Comparison of ENCODE assay signal across 7 mouse cellular contexts in genomic region chr3:57470326-57470725, GRCm38 (mm10). TPM values are rescaled to one million over a fixed set of nuclear protein-coding genes. Genes with fewer than 3 reads are reported as not detected.
DNase-seq lines count a peak whose midpoint lies in the region; ATAC-seq and TF ChIP-seq lines count a peak whose summit lies in the region.

No protein-coding gene starts in this region.

- ATAC-seq in hindbrain, embryonic 12.5 days (ENCODE audit: low FRiP score) = 0 out of 2 replicates have a peak, but pooled peaks have one; percentile 18
- 0 out of 2 replicates have a peak, but pooled peaks have one; percentile 29 for ATAC-seq in midbrain, postnatal 0 days (ENCODE audit: low FRiP score)

- peak; percentile 75 for TF ChIP-seq CTCF in midbrain, postnatal 0 days (IDR thresholded peaks at IDR 0.05)
- TF ChIP-seq CTCF in thymus, adult 2 months (IDR thresholded peaks at IDR 0.05; ENCODE audit: borderline replicate concordance, control insufficient read depth, extremely low read depth, insufficient read depth, low read length, poor library complexity) = no peak

- no peak overlapping the region; the same call in 1 of the 2 replicates for H3K27ac ChIP-seq in hindbrain, embryonic 12.5 days
- H3K27ac ChIP-seq in midbrain, postnatal 0 days (ENCODE audit: low read depth, low read length) = no peak overlapping the region; the same call in 1 of the 2 replicates
- H3K27ac ChIP-seq in thymus, adult 2 months (ENCODE audit: control insufficient read depth, insufficient read depth, low read length) = no peak overlapping the region

- intact Hi-C loops in left cerebral cortex, postnatal 4 days (cut with DNase I) = no loop called here

- peak; percentile 75 for DNase-seq in R1 (ENCODE audit: low read depth, low spot score)
- DNase-seq in cerebellum, adult 9-11 months = peak; percentile 8
- DNase-seq in gastrocnemius, adult 18-20 months (ENCODE audit: low spot score) = peak; percentile 73
- DNase-seq in left cerebral cortex, postnatal 4 days = peak; percentile 31
- peak; percentile 75 for DNase-seq in midbrain, postnatal 0 days (ENCODE audit: low spot score)
- no peak for DNase-seq in thymus, adult 2 months

- WGBS in hindbrain, embryonic 12.5 days = 20% methylated on average over 5 of the region's 5 CpGs
- WGBS in midbrain, postnatal 0 days = 20% methylated on average over 5 of the region's 5 CpGs
- 33% methylated on average over 5 of the region's 5 CpGs for WGBS in thymus, adult 2 months

- no peaks in the 10 kb centered on the region for H3K27me3 ChIP-seq in hindbrain, embryonic 12.5 days
- no peaks in the 10 kb centered on the region for H3K27me3 ChIP-seq in midbrain, postnatal 0 days (ENCODE audit: insufficient read depth, low read length)
- H3K27me3 ChIP-seq in thymus, adult 2 months (ENCODE audit: control insufficient read depth, insufficient read depth, low read length) = no peaks in the 10 kb centered on the region

- H3K4me2 ChIP-seq in hindbrain, embryonic 12.5 days (replicated peaks) = no peak overlapping the region
- H3K4me2 ChIP-seq in midbrain, postnatal 0 days (ENCODE audit: low read depth, low read length, poor library complexity, severe bottlenecking) = peak overlapping the region; percentile 43; the same call in 1 of the 2 replicates

- no peaks in the 10 kb centered on the region for H3K36me3 ChIP-seq in hindbrain, embryonic 12.5 days
- no peaks in the 10 kb centered on the region for H3K36me3 ChIP-seq in midbrain, postnatal 0 days (ENCODE audit: insufficient read depth, low read length)
- no peaks in the 10 kb centered on the region for H3K36me3 ChIP-seq in thymus, adult 2 months (ENCODE audit: control insufficient read depth, insufficient read depth, low read length)

- no peak overlapping the region for H3K9ac ChIP-seq in hindbrain, embryonic 12.5 days
- no peak overlapping the region for H3K9ac ChIP-seq in midbrain, postnatal 0 days (replicated peaks; ENCODE audit: low read length, poor library complexity, severe bottlenecking)

- no peak for TF ChIP-seq POLR2A in thymus, adult 2 months (IDR thresholded peaks at IDR 0.05; ENCODE audit: control insufficient read depth, extremely low read depth, insufficient read depth, low read length, poor library complexity)

- no peaks in the 10 kb centered on the region for H3K9me3 ChIP-seq in hindbrain, embryonic 12.5 days (replicated peaks)
- no peaks in the 10 kb centered on the region for H3K9me3 ChIP-seq in midbrain, postnatal 0 days (ENCODE audit: low read length)

- H3K4me3 ChIP-seq in hindbrain, embryonic 12.5 days = no peak overlapping the region
- H3K4me3 ChIP-seq in midbrain, postnatal 0 days (ENCODE audit: low read depth, low read length) = no peak overlapping the region
- H3K4me3 ChIP-seq in thymus, adult 2 months (ENCODE audit: control insufficient read depth, insufficient read depth, low read length) = no peak overlapping the region

- H3K4me1 ChIP-seq in hindbrain, embryonic 12.5 days = peaks cover 23% of the 10 kb centered on the region
- peaks cover 5% of the 10 kb centered on the region; the same call in 1 of the 2 replicates for H3K4me1 ChIP-seq in midbrain, postnatal 0 days (ENCODE audit: insufficient read depth, low read length)
- no peaks in the 10 kb centered on the region for H3K4me1 ChIP-seq in thymus, adult 2 months (replicated peaks; ENCODE audit: control insufficient read depth, insufficient read depth, low read length)

RNA-seq across cellular contexts. Expression of gene Tm4sf4, which starts 45.2 kb away (rescaled TPM):
- not detected for total RNA-seq in gastrocnemius, adult 18-20 months (2021)
- polyA plus RNA-seq in hindbrain, embryonic 12.5 days (2016; fragmentation: Nextera tagmentation; extraction: Ambion mirVana) = 0.23 TPM in 1 of 2 replicates, not detected in the other
- total RNA-seq in left cerebral cortex, postnatal 4 days (2021) = not detected
- not detected in 2 replicates for total RNA-seq in midbrain, postnatal 0 days (2014; rRNA removed)
- 0.11 and 0.30 TPM in 2 replicates for polyA plus RNA-seq in midbrain, postnatal 0 days (2015; fragmentation: Nextera tagmentation; extraction: Ambion mirVana)
- 0.08 and 0.27 TPM in 2 replicates for polyA plus RNA-seq in thymus, adult 2 months (2012; rRNA removed)
